Mouse (Mus musculus) cerebellum, adult 2 months (tissue): ENCODE data around the gene Glis3. TPM values are rescaled to one million over a fixed set of nuclear protein-coding genes. Genes with fewer than 3 reads are reported as not detected.

Experiments used
- DNase-seq, 2 experiments: peaks; one replicate each; pipeline ENCODE4 v3.0.0; 2021
- H3K27ac ChIP-seq: fragments of 200-500 bp; 2 replicates; pipeline ENCODE4 v1.5.1; 2012; ENCODE audit warnings: low read length, control low read depth, inconsistent platforms; ENCODE audit not compliant: insufficient read depth
- H3K27me3 ChIP-seq: fragments of 200-500 bp; 2 replicates; pipeline ENCODE4 v1.6.1; 2012; ENCODE audit warnings: inconsistent platforms, mild to moderate bottlenecking, low read length, moderate library complexity; ENCODE audit not compliant: control insufficient read depth, insufficient read depth
- H3K4me1 ChIP-seq: fragments of 200-500 bp; 2 replicates; pipeline ENCODE4 v1.6.1; 2011; ENCODE audit warnings: low read length; ENCODE audit not compliant: control insufficient read depth, insufficient read depth
- H3K4me3 ChIP-seq: fragments of 200-500 bp; replicated peaks from 2 replicates; pipeline ENCODE3; 2011; ENCODE audit warnings: mild to moderate bottlenecking, low read depth, low read length, control low read depth; ENCODE audit not compliant: insufficient read depth
- CTCF ChIP-seq: fragments of 200-500 bp; IDR thresholded peaks from 2 replicates; pipeline ENCODE4 v1.5.1; 2011; ENCODE audit warnings: low read depth, mild to moderate bottlenecking, control low read depth, low read length, moderate library complexity, borderline replicate concordance; ENCODE audit not compliant: insufficient read depth
- POLR2A ChIP-seq: fragments of 200-500 bp; IDR thresholded peaks from 2 replicates; pipeline ENCODE4 v1.6.1; 2011; ENCODE audit warnings: low read length, control low read depth, borderline replicate concordance; ENCODE audit not compliant: insufficient read depth
- WGBS: fragments of 180-500 bp; shearing (Covaris S2); methylation state at CpG from one replicate; pipeline ENCODE4 v1.1.7; 2018; 5-methylcytosine and 5-hydroxymethylcytosine counted together
- polyA plus RNA-seq: library from polyadenylated mRNA; depleted of rRNA; stranded (reverse); fragments of >200 nt; gene quantifications from 2 replicates; pipeline ENCODE4 v1.2.3, GENCODE M21; 2012

Gene Glis3
- polyA plus RNA-seq, 1 experiment, result 0.59 TPM

DNA sequence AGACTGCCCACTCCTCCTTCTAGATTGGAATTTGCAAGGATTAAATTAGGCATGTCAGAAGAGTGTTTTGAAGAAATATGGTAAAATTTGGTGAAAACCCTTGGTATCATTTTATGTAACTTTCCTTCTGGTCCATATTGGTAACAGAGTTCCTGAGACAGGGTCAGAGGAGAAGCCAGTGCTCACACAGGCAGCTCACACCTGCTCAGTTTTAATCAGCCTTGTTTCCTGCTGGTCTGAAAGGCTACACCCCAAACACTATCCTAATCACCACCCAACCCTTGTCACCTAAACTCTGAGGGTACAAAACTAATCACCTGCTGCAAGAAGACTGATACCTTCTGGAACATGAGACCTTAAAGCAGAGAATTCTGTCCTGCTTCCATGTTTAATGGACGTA, 168.0 kb downstream of the Glis3 start:
- H3K27ac ChIP-seq, result no peak overlapping the region
- 93% methylated on average over 1 of the region's 1 CpGs for WGBS
- no peak for DNase-seq
- H3K4me1 ChIP-seq, result no peaks in the 10 kb centered on the region
- no peak overlapping the region for H3K4me3 ChIP-seq
- H3K27me3 ChIP-seq, result no peaks in the 10 kb centered on the region
- no peak for TF ChIP-seq CTCF
- TF ChIP-seq POLR2A, result no peak

DNA sequence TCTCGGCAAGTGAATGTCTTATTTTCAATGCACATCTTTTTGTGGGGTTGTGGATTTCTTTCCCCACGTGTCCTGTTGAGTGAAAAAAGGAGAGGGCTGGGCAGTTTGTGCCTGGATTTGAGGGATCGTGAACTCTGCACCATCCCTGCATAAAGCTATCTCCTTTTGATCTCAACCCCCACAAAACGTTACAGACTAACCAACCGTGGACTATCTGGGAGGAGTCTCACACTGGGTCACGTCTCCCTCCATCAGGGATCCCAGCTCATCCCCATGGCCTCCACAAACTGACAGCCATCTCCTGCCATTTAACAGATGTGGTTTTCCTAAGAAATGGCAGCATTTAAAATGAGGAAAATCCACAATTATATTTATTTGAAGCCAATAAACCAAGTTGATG, 174.5 kb downstream of the Glis3 start:
- Histone ChIP-seq H3K4me3 (no peak overlapping the region), H3K27me3 (no peaks in the 10 kb centered on the region), H3K27ac (no peak overlapping the region), H3K4me1 (no peaks in the 10 kb centered on the region)
- no peak for DNase-seq
- WGBS, result 50% methylated on average over 6 of the region's 6 CpGs
- TF ChIP-seq CTCF (no peak), POLR2A (no peak)

DNA sequence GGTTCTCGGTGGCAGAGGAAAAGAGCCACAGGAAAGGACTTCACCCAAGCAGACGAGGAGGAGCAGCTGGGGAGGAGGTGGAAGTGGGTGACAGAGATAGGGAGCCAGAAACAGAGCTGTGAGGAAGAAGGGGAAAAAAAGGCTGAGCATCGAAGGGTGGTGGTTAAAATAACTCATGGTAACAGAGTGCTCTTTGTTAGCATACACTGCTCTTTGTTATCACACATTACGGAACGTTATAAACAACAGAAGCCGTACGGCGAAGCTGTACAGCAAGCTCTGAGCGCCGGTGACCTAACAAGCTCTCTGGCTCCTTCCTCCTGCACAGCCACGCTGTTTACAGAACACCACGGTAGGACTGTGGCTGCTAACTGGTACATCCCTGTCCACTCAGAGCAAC, 176.9 kb downstream of the Glis3 start:
- 70% methylated on average over 12 of the region's 12 CpGs for WGBS
- no peak overlapping the region for H3K4me3 ChIP-seq
- TF ChIP-seq POLR2A (no peak), CTCF (no peak)
- no peaks in the 10 kb centered on the region for H3K4me1 ChIP-seq
- DNase-seq, result no peak
- H3K27ac ChIP-seq, result no peak overlapping the region
- no peaks in the 10 kb centered on the region for H3K27me3 ChIP-seq

DNA sequence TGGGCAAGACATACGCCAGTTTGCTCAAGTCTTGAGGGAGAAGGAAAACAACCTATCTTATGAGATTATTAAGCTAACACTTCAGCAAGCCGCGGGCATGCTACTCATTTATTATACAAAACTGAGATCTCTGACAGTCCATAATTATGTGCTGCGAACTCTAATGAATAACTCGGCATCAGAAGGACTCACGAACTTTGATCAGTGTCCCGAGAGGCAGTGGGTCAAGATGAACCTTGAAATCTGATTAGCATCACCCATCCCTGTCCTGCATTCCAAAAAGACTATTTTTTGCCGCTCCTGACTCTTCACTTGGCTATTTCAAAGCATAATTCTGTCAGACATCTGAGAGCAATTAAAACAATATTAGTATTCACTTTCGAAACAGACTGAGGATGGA, 178.9 kb downstream of the Glis3 start:
- no peak overlapping the region for H3K27ac ChIP-seq
- TF ChIP-seq POLR2A (no peak), CTCF (no peak)
- H3K27me3 ChIP-seq, result no peaks in the 10 kb centered on the region

DNA sequence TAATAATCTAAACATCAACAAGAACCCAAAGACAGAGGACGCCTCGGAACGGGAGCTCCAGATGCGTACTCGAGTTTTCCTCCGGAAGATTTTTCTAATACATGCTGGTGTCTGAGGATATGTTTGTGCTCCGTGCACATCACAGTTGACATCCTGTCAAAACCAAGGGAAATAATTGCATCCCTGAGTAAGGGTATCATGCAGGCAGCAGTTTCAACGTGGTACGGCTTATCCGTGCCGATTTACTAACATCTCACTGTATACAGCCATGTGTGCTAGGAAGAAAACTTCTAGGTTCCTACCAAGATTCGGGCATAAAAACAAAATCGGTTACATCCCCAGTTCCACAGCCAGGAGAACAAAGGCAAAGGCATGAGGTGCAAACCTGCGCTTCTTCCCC, 179.4 kb downstream of the Glis3 start:
- Histone ChIP-seq H3K27ac (no peak overlapping the region), H3K4me1 (no peaks in the 10 kb centered on the region), H3K4me3 (no peak overlapping the region), H3K27me3 (no peaks in the 10 kb centered on the region)
- DNase-seq, result no peak
- TF ChIP-seq POLR2A (no peak), CTCF (no peak)
- 90% methylated on average over 14 of the region's 14 CpGs for WGBS

More for the DNA sequence above, 178.9 kb downstream of the Glis3 start:
- H3K4me1 ChIP-seq, result no peaks in the 10 kb centered on the region
- no peak overlapping the region for H3K4me3 ChIP-seq
- WGBS, result 53% methylated on average over 9 of the region's 9 CpGs
- no peak for DNase-seq

DNA sequence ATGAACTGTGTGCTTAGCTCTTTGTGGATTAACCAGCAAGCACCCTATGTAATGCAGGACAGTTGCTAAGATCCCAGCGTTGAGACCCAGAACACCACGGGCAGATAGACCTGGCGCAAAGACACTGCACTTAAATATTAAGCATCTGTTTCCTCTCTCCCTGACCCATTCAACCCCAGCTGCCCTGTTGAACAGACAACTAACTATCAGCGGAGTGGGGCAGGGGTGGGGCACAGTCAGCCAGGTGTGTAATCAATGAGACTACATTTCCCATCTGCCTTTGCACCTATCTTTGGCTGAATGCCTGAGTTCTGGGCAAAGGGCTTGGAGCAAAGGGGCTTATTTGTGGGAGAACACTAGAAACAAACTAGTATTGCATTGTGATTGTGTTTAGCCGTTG, 180.1 kb downstream of the Glis3 start:
- WGBS, result 87% methylated on average over 5 of the region's 5 CpGs
- H3K27ac ChIP-seq, result no peak overlapping the region
- no peak for DNase-seq
- H3K4me1 ChIP-seq, result no peaks in the 10 kb centered on the region
- TF ChIP-seq CTCF, result no peak
- TF ChIP-seq POLR2A, result no peak
- no peak overlapping the region for H3K4me3 ChIP-seq
- no peaks in the 10 kb centered on the region for H3K27me3 ChIP-seq

DNA sequence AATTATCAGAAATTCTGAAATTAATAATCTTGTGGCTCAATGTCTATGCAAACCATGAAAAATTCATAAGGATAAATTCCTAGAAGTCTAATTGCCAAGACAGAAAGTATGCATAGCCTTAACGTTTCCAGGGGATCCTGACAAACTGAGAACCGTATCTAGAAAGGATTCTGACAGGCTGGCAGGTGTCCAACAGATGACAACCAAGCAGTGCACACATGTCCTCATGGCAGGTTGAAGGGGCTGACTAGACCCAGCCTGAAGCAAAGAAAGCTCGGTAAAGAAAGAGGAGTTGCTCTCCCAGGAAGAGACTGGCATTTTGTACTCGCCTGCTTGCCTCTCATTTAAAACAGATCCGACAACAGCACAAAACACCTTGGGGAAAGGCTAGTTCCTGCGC, 184.0 kb downstream of the Glis3 start:
- DNase-seq, result no peak
- H3K27me3 ChIP-seq, result no peaks in the 10 kb centered on the region
- no peak for TF ChIP-seq CTCF
- TF ChIP-seq POLR2A, result no peak
- WGBS, result 21% methylated on average over 6 of the region's 6 CpGs
- H3K4me1 ChIP-seq, result no peaks in the 10 kb centered on the region
- no peak overlapping the region for H3K4me3 ChIP-seq
- no peak overlapping the region for H3K27ac ChIP-seq

DNA sequence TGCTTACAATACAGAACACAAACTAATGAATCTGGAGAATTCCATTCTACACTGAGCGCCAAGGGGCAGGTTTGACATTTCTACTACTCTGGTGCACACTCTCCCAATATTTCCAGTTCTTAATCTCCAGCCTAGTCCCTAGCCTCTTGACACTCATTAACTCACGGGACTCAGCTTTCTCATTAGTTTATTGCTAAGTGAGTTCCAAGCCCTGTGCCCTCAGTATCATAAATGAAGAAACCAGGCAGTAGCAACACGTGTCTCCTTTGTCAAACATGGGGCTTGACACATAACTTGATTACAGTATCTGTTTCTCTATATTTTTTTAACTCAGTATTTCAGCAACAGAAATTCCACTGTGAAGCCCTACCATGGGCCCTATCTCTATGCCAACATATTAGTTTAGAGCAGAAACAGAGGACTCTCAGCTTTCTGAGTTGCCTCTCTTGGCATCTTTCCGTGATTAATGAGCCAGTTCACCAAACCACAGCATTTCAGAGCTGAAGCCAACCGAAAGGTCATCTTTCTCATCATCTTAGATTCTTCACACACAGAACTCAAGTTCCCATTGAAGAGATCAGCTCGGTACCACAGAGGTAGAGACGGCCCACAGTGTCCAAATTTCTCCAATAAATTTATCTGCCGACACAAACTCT, 186.1 kb downstream of the Glis3 start:
- H3K27me3 ChIP-seq, result no peaks in the 10 kb centered on the region
- no peak for DNase-seq
- no peak overlapping the region for H3K4me3 ChIP-seq
- no peaks in the 10 kb centered on the region for H3K4me1 ChIP-seq
- H3K27ac ChIP-seq, result no peak overlapping the region
- TF ChIP-seq POLR2A, result no peak
- no peak for TF ChIP-seq CTCF
- WGBS, result 78% methylated on average over 8 of the region's 8 CpGs
